Mouse (Mus musculus) forebrain, embryonic 13.5 days (tissue): ENCODE measurements around the gene Camk1g. TPM values are rescaled to one million over a fixed set of nuclear protein-coding genes. Genes with fewer than 3 reads are reported as not detected.

Experiments
- ATAC-seq: fragments of 200-750 bp; cut with Nextera tagmentation; 2 replicates; pipeline ENCODE4 v1.8.0; 2017
- H3K27ac ChIP-seq: fragments of 300-500 bp; sonication (generic); 2 replicates; pipeline ENCODE4 v1.5.1; 2015; ENCODE audit warnings: inconsistent platforms, mild to moderate bottlenecking, moderate library complexity
- H3K27me3 ChIP-seq: fragments of 300-500 bp; sonication (generic); 2 replicates; pipeline ENCODE4 v1.6.1; 2015; ENCODE audit warnings: mild to moderate bottlenecking, inconsistent platforms
- H3K36me3 ChIP-seq: fragments of 300-500 bp; sonication (generic); 2 replicates; pipeline ENCODE4 v1.6.1; 2015; ENCODE audit warnings: mild to moderate bottlenecking, inconsistent platforms; ENCODE audit not compliant: poor library complexity, severe bottlenecking
- H3K4me1 ChIP-seq: fragments of 300-500 bp; sonication (generic); 2 replicates; pipeline ENCODE4 v1.6.1; 2015; ENCODE audit warnings: inconsistent platforms
- H3K4me2 ChIP-seq: fragments of 300-500 bp; sonication (generic); 2 replicates; pipeline ENCODE4 v1.6.1; 2015; ENCODE audit warnings: inconsistent platforms, mild to moderate bottlenecking, moderate library complexity
- H3K4me3 ChIP-seq: fragments of 300-500 bp; sonication (generic); 2 replicates; pipeline ENCODE4 v1.5.1; 2015; ENCODE audit warnings: mild to moderate bottlenecking, inconsistent platforms
- H3K9ac ChIP-seq: fragments of 300-500 bp; sonication (generic); 2 replicates; pipeline ENCODE4 v1.6.1; 2015; ENCODE audit warnings: mild to moderate bottlenecking, inconsistent platforms
- H3K9me3 ChIP-seq: fragments of 300-500 bp; sonication (generic); replicated peaks from 2 replicates; pipeline ENCODE4 v1.6.1; 2016; ENCODE audit warnings: inconsistent platforms
- WGBS: fragments of 180-500 bp; shearing (Covaris S2); methylation state at CpG from one replicate; pipeline ENCODE4 v1.1.7; 2015; 5-methylcytosine and 5-hydroxymethylcytosine counted together
- polyA plus RNA-seq: library from polyadenylated mRNA; unstranded; fragments of >200 nt; fragmentation: Nextera tagmentation; extraction: Ambion mirVana; gene quantifications from 2 replicates; pipeline ENCODE4 v1.2.1, GENCODE M21; 2015

Gene Camk1g
- polyA plus RNA-seq, 1 experiment from 2014 or later: 26.7 TPM

DNA sequence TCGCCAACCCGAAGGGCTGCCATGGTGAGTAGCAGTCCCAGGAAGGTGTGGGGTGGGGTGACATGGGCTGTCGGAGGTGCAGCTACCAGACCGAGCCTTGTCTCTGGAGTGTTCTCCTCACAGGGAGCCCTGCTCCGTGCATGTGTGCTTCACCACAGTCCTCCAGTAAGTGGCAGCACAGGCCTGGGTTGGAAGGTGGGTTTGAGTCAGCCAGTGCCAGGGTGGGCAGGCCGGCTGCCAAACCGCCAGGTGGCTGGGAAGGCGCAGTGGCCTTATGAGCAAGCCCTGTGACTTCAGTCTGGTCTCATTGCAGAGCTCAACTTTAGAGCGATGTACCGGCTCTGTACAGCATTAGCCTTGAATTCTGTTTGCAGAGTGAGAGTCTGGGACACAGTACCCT, 39.9 kb downstream of the Camk1g start:
- H3K9ac ChIP-seq: 0 out of 2 replicates have a peak overlapping the region, but pooled peaks have one; percentile 35
- ATAC-seq: peak; percentile 95
- H3K9me3 ChIP-seq: no peaks in the 10 kb centered on the region
- H3K4me1 ChIP-seq: peaks cover 22% of the 10 kb centered on the region
- WGBS: 24% methylated on average over 10 of the region's 10 CpGs
- H3K27ac ChIP-seq: no peak overlapping the region
- no peaks in the 10 kb centered on the region for H3K36me3 ChIP-seq
- H3K27me3 ChIP-seq: no peaks in the 10 kb centered on the region
- 0 out of 2 replicates have a peak overlapping the region, but pooled peaks have one; percentile 24 for H3K4me2 ChIP-seq
- H3K4me3 ChIP-seq: no peak overlapping the region

DNA sequence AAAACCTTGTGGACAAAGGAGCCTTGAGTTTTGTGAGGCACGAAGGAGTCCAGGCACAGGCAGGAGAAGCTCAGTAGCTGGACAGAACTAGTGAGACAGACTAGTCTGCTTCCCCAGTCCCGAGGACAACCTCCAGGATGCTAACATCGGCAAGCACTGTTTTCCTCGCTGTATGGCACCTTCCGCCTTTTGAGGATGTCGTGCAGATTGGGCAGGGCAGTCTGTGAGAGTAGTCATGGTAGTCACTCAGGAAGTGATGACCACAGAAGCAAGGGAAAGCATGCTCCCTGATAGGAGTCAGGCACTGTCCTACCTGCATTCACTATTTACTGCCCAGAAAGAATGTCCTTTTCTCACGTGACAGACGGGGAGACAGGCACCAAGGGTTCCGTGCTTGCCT, 40.5 kb downstream of the Camk1g start:
- Histone ChIP-seq H3K36me3 (no peaks in the 10 kb centered on the region), H3K4me3 (no peak overlapping the region), H3K27me3 (no peaks in the 10 kb centered on the region), H3K4me2 (no peak overlapping the region), H3K9ac (no peak overlapping the region), H3K9me3 (no peaks in the 10 kb centered on the region), H3K27ac (no peak overlapping the region), H3K4me1 (peaks cover 18% of the 10 kb centered on the region)
- peak; percentile 1; the same call in 1 of the 2 replicates for ATAC-seq
- WGBS: 65% methylated on average over 9 of the region's 9 CpGs

- no peaks in the 10 kb centered on the region for H3K36me3 ChIP-seq
- H3K9me3 ChIP-seq: no peaks in the 10 kb centered on the region
- WGBS: 87% methylated on average over 5 of the region's 5 CpGs
- no peaks in the 10 kb centered on the region for H3K27me3 ChIP-seq
- no peak overlapping the region for H3K9ac ChIP-seq
- peaks cover 11% of the 10 kb centered on the region for H3K4me1 ChIP-seq
- H3K27ac ChIP-seq: no peak overlapping the region
- H3K4me3 ChIP-seq: no peak overlapping the region
- no peak overlapping the region for H3K4me2 ChIP-seq
- ATAC-seq: no peak
These were observed 42.4 kb downstream of the Camk1g start for GRCm38 (mm10) chr1:193327686-193328085.

- Histone ChIP-seq H3K4me2 (no peak overlapping the region), H3K27ac (no peak overlapping the region), H3K9me3 (no peaks in the 10 kb centered on the region), H3K4me3 (no peak overlapping the region), H3K4me1 (peaks cover 11% of the 10 kb centered on the region), H3K27me3 (no peaks in the 10 kb centered on the region), H3K36me3 (no peaks in the 10 kb centered on the region), H3K9ac (no peak overlapping the region)
- 67% methylated on average over 1 of the region's 1 CpGs for WGBS
- no peak for ATAC-seq
These were observed 42.9 kb downstream of the Camk1g start for GRCm38 (mm10) chr1:193327216-193327615.

DNA sequence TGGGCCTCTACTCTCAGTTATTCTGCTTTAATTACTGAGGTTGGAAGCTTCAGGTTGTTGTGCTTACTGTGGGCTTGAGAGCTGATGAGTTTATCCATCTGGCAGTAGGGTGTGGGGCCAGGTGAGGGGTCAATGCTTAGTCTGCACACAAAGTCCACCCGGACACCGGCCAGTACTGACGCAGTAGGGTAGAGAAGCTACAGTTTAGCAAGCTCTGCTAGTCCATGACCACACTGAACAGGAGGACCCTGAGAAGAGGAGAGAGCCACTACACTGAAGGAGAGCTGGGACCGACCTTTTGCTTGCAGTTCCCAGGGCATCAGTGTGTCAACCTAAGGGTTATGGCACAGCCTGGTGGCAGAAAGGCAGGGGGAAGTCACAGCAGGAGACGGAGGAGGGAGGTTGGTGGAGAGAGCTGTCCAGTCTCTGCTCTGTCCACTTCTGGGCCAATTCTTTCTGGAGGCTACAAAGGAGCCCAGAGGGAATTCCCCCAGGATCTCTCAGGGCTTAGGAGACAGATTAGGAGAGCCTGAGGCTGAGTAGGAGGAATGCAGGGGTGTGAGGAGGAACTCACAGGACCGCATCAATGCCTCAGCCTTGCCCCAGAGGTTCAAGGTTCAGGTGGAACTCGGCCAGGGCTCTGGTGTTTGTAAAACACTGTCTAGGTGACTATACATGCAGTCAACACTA, 43.5 kb downstream of the Camk1g start:
- no peak overlapping the region for H3K27ac ChIP-seq
- no peak overlapping the region for H3K4me3 ChIP-seq
- no peak overlapping the region for H3K9ac ChIP-seq
- no peaks in the 10 kb centered on the region for H3K27me3 ChIP-seq
- H3K4me2 ChIP-seq: no peak overlapping the region
- WGBS: 79% methylated on average over 7 of the region's 7 CpGs
- H3K4me1 ChIP-seq: peaks cover 11% of the 10 kb centered on the region
- ATAC-seq: no peak
- no peaks in the 10 kb centered on the region for H3K9me3 ChIP-seq
- no peaks in the 10 kb centered on the region for H3K36me3 ChIP-seq

DNA sequence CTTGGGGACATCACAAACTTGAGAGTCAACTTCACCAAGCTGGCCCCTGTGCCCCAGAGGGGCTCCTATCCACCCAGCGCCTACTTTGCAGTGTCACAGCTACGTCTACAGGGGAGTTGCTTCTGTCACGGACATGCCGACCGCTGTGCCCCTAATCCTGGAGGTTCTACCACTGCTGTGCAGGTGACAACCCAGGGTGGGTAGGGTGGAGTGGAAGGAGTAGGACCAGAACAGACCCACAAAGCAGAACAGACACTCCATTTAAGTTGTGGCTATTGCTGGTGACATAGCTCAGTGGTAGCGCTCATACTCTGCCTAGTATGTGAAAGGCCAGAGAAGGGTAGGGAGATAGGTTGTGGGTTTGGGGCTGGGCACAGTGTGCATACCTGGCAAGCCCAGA, 44.2 kb downstream of the Camk1g start:
- Histone ChIP-seq H3K4me3 (no peak overlapping the region), H3K9ac (no peak overlapping the region), H3K27ac (no peak overlapping the region), H3K9me3 (no peaks in the 10 kb centered on the region), H3K4me2 (no peak overlapping the region), H3K4me1 (peaks cover 11% of the 10 kb centered on the region), H3K27me3 (no peaks in the 10 kb centered on the region), H3K36me3 (no peaks in the 10 kb centered on the region)
- ATAC-seq: no peak
- WGBS: 93% methylated on average over 6 of the region's 6 CpGs

- no peaks in the 10 kb centered on the region for H3K9me3 ChIP-seq
- WGBS: 44% methylated on average over 2 of the region's 2 CpGs
- no peaks in the 10 kb centered on the region for H3K27me3 ChIP-seq
- H3K36me3 ChIP-seq: no peaks in the 10 kb centered on the region
- H3K27ac ChIP-seq: no peak overlapping the region
- ATAC-seq: no peak
- H3K4me1 ChIP-seq: no peaks in the 10 kb centered on the region
- H3K4me2 ChIP-seq: no peak overlapping the region
- H3K9ac ChIP-seq: no peak overlapping the region
- no peak overlapping the region for H3K4me3 ChIP-seq
These were observed 45.9 kb downstream of the Camk1g start for GRCm38 (mm10) chr1:193324224-193324623.

- Histone ChIP-seq H3K4me1 (no peaks in the 10 kb centered on the region), H3K36me3 (no peaks in the 10 kb centered on the region), H3K9ac (no peak overlapping the region), H3K4me3 (no peak overlapping the region), H3K4me2 (no peak overlapping the region), H3K9me3 (no peaks in the 10 kb centered on the region), H3K27ac (no peak overlapping the region), H3K27me3 (no peaks in the 10 kb centered on the region)
- WGBS: 94% methylated on average over 6 of the region's 6 CpGs
- ATAC-seq: no peak
These were observed 46.4 kb downstream of the Camk1g start for GRCm38 (mm10) chr1:193323686-193324085.

- WGBS: 94% methylated on average over 8 of the region's 8 CpGs
- Histone ChIP-seq H3K4me2 (no peak overlapping the region), H3K4me1 (peaks cover 5% of the 10 kb centered on the region; the same call in 1 of the 2 replicates), H3K27ac (no peak overlapping the region), H3K27me3 (no peaks in the 10 kb centered on the region), H3K36me3 (no peaks in the 10 kb centered on the region), H3K4me3 (no peak overlapping the region), H3K9me3 (no peaks in the 10 kb centered on the region), H3K9ac (no peak overlapping the region)
- ATAC-seq: no peak
These were observed 49.7 kb downstream of the Camk1g start for GRCm38 (mm10) chr1:193320398-193320797.

GRCm38 (mm10) chr1:193319721-193320120, 50.4 kb downstream of the Camk1g start:
- no peaks in the 10 kb centered on the region for H3K36me3 ChIP-seq
- H3K4me1 ChIP-seq: peaks cover 5% of the 10 kb centered on the region; the same call in 1 of the 2 replicates
- H3K4me2 ChIP-seq: no peak overlapping the region
- H3K9me3 ChIP-seq: no peaks in the 10 kb centered on the region
- H3K27ac ChIP-seq: no peak overlapping the region
- no peaks in the 10 kb centered on the region for H3K27me3 ChIP-seq
- no peak for ATAC-seq
- H3K9ac ChIP-seq: no peak overlapping the region
- no peak overlapping the region for H3K4me3 ChIP-seq
- WGBS: 62% methylated on average over 3 of the region's 3 CpGs

- no peak overlapping the region for H3K27ac ChIP-seq
- H3K36me3 ChIP-seq: no peaks in the 10 kb centered on the region
- ATAC-seq: peak; percentile 76
- no peaks in the 10 kb centered on the region for H3K27me3 ChIP-seq
- no peaks in the 10 kb centered on the region for H3K9me3 ChIP-seq
- WGBS: 56% methylated on average over 6 of the region's 6 CpGs
- no peak overlapping the region for H3K4me2 ChIP-seq
- no peak overlapping the region for H3K4me3 ChIP-seq
- H3K9ac ChIP-seq: no peak overlapping the region
- peaks cover 5% of the 10 kb centered on the region; the same call in 1 of the 2 replicates for H3K4me1 ChIP-seq
These were observed 52.9 kb downstream of the Camk1g start for GRCm38 (mm10) chr1:193317159-193317559.

DNA sequence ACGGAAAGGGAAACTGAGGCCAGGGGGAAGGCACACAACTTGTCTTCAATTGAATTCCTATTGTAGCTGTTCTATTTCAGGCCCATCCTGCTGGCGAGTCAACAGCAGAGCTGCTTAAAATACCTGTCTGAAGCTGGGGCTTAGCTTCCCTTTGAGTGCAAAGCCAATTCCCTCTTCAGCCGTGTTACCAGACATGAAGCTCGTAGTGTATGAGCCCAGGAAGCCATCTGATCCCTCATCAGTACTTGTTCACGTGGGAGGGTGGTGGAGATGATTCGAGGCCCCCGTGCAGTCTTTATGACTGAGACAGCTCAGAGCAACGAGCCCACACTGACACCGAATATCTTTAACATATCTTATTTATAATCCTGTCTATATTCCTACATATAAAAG, 53.7 kb downstream of the Camk1g start:
- no peak for ATAC-seq
- Histone ChIP-seq H3K4me1 (peaks cover 5% of the 10 kb centered on the region; the same call in 1 of the 2 replicates), H3K27me3 (no peaks in the 10 kb centered on the region), H3K36me3 (no peaks in the 10 kb centered on the region), H3K4me3 (no peak overlapping the region), H3K4me2 (no peak overlapping the region), H3K9ac (no peak overlapping the region; the same call in 1 of the 2 replicates), H3K27ac (no peak overlapping the region), H3K9me3 (no peaks in the 10 kb centered on the region)
- 80% methylated on average over 9 of the region's 9 CpGs for WGBS
